Mouse (Mus musculus): ENCODE measurements around the gene Itpripl2. TPM values are rescaled to one million over a fixed set of nuclear protein-coding genes. Genes with fewer than 3 reads are reported as not detected.

The Itpripl2 gene
- polyA plus RNA-seq, 1 experiment from 2014 or later = 0.84 TPM

Other genes starting within 250 kb of the Itpripl2 start
- gene Smg1, start 248.3 kb downstream of the Itpripl2 start, polyA plus RNA-seq (2014; fragmentation: Nextera tagmentation; extraction: Ambion mirVana) = 27.8 and 28.6 TPM in 2 replicates
- gene Syt17, start 43.8 kb downstream of the Itpripl2 start, polyA plus RNA-seq (2014; fragmentation: Nextera tagmentation; extraction: Ambion mirVana) = 18.6 and 22.3 TPM in 2 replicates
- gene Coq7, start 41.4 kb upstream of the Itpripl2 start, polyA plus RNA-seq (2014; fragmentation: Nextera tagmentation; extraction: Ambion mirVana) = 102 and 113 TPM in 2 replicates
- gene Tmc7, start 92.8 kb upstream of the Itpripl2 start, polyA plus RNA-seq (2014; fragmentation: Nextera tagmentation; extraction: Ambion mirVana) = 7.5 and 8.6 TPM in 2 replicates
- 0.20 and 0.47 TPM in 2 replicates for gene Tmc5, start 105.3 kb upstream of the Itpripl2 start, polyA plus RNA-seq (2014; fragmentation: Nextera tagmentation; extraction: Ambion mirVana)
- 228 and 243 TPM in 2 replicates for gene Gde1, start 213.8 kb upstream of the Itpripl2 start, polyA plus RNA-seq (2014; fragmentation: Nextera tagmentation; extraction: Ambion mirVana)
- 18.5 and 18.7 TPM in 2 replicates for gene Ccp110, start 220.6 kb upstream of the Itpripl2 start, polyA plus RNA-seq (2014; fragmentation: Nextera tagmentation; extraction: Ambion mirVana)
- 93.9 and 101 TPM in 2 replicates for gene Vps35l, start 248.3 kb upstream of the Itpripl2 start, polyA plus RNA-seq (2014; fragmentation: Nextera tagmentation; extraction: Ambion mirVana)

Measured in hindbrain, embryonic 14.5 days (tissue).